Mouse (Mus musculus): Measurements from ENCODE around the gene Tab2.

GRCm38 (mm10) chr10:7936556-7937192 lies 19.4 kb downstream of the Tab2 start:
- no peak for TF ChIP-seq CTCF (IDR thresholded peaks at IDR 0.05; ENCODE audit: low read depth, low read length)
- no peak for TF ChIP-seq EP300 (IDR thresholded peaks at IDR 0.05; ENCODE audit: insufficient read depth, low read depth, low read length)
